Mouse (Mus musculus) CH12.LX (cell line): ENCODE measurements at regions not wholly inside any gene's neighbourhood (a gene's known extent, or its start where the extent isn't known, plus 50 kb on each side); places are given as distances from the start of the nearest gene placed in this dataset.

Source experiments
- DNase-seq: peaks from one replicate; pipeline ENCODE4 v3.0.0-alpha.2; 2013; ENCODE audit errors: extremely low read depth
- H3K27ac ChIP-seq: 2 replicates; pipeline ENCODE4 v1.5.1; 2012; ENCODE audit warnings: low read depth, mild to moderate bottlenecking, control low read depth, moderate library complexity; ENCODE audit not compliant: insufficient read depth
- H3K27me3 ChIP-seq: replicated peaks from 2 replicates; pipeline ENCODE3; 2012; ENCODE audit warnings: inconsistent platforms
- H3K36me3 ChIP-seq, 2 experiments: replicated peaks in 1 of 2; 2 replicates each; pipeline versions ENCODE3 to v1.6.1; 2012; ENCODE audit warnings: inconsistent platforms in 1 of 2, low read length in 1 of 2, mild to moderate bottlenecking in 1 of 2, mixed read lengths in 1 of 2, moderate library complexity in 1 of 2; ENCODE audit not compliant: control insufficient read depth in 1 of 2, insufficient read depth in 1 of 2
- H3K4me1 ChIP-seq, 2 experiments: 2 replicates each; pipeline ENCODE4 v1.6.1; 2012; ENCODE audit warnings: inconsistent platforms in 1 of 2, moderate library complexity in 1 of 2; ENCODE audit not compliant: insufficient read depth in 2 of 2, control insufficient read depth in 1 of 2
- H3K4me2 ChIP-seq: 2 replicates; pipeline ENCODE4 v1.6.1; 2012; ENCODE audit warnings: low read depth, mild to moderate bottlenecking, control low read depth; ENCODE audit not compliant: poor library complexity, insufficient read depth, severe bottlenecking
- H3K4me3 ChIP-seq, 3 experiments: fragments of 150-350 bp in 1 of 3; sonication (generic) in 1 of 3; replicated peaks in 1 of 3; 2 replicates each; pipeline versions ENCODE3 to v1.5.1; 2011 to 2012; ENCODE audit warnings: low read depth in 2 of 3, low read length in 2 of 3, mild to moderate bottlenecking in 2 of 3, moderate library complexity in 2 of 3, control low read depth in 1 of 3, improper control_type of control experiment in 1 of 3, inconsistent platforms in 1 of 3, mixed read lengths in 1 of 3; ENCODE audit not compliant: poor library complexity in 1 of 3
- H3K79me2 ChIP-seq: replicated peaks from 2 replicates; pipeline ENCODE4 v1.6.1; 2012; ENCODE audit warnings: mild to moderate bottlenecking, moderate library complexity; ENCODE audit not compliant: control insufficient read depth, poor library complexity, insufficient read depth, severe bottlenecking; ENCODE audit errors: extremely low read depth
- H3K9ac ChIP-seq: 2 replicates; pipeline ENCODE4 v1.6.1; 2012; ENCODE audit warnings: low read depth, mild to moderate bottlenecking, control low read depth, moderate library complexity; ENCODE audit not compliant: insufficient read depth
- H3K9me3 ChIP-seq: replicated peaks from 2 replicates; pipeline ENCODE3; 2012; ENCODE audit warnings: low read length, inconsistent platforms, mixed read lengths
- CHD1 ChIP-seq: IDR thresholded peaks from 2 replicates; pipeline ENCODE4 v1.6.1; 2012; ENCODE audit warnings: low read depth, low read length, improper control_type of control experiment, inconsistent platforms
- ELF1 ChIP-seq: IDR thresholded peaks from 2 replicates; pipeline ENCODE4 v1.6.1; 2014; ENCODE audit warnings: low read depth, mild to moderate bottlenecking, inconsistent platforms, low read length, improper control_type of control experiment
- ETS1 ChIP-seq: conservative IDR thresholded peaks from 2 replicates; pipeline ENCODE4 v1.6.1; 2012; ENCODE audit warnings: low read depth, mild to moderate bottlenecking, inconsistent platforms, low read length, improper control_type of control experiment, moderate library complexity
- IRF4 ChIP-seq: IDR thresholded peaks from 2 replicates; pipeline ENCODE4 v1.6.1; 2014; ENCODE audit warnings: low read depth, mild to moderate bottlenecking, inconsistent platforms, low read length, improper control_type of control experiment
- MAFK ChIP-seq: IDR thresholded peaks from 2 replicates; pipeline ENCODE4 v1.6.1; 2011; ENCODE audit warnings: low read length, improper control_type of control experiment; ENCODE audit not compliant: insufficient replicate concordance
- MAX ChIP-seq: IDR thresholded peaks from 2 replicates; pipeline ENCODE4 v1.6.1; 2011; ENCODE audit warnings: low read length, improper control_type of control experiment
- MXI1 ChIP-seq: IDR thresholded peaks from 2 replicates; pipeline ENCODE4 v1.6.1; 2011; ENCODE audit warnings: mild to moderate bottlenecking, low read depth, low read length, improper control_type of control experiment
- NRF1 ChIP-seq: IDR thresholded peaks from 2 replicates; pipeline ENCODE4 v1.6.1; 2014; ENCODE audit warnings: low read depth, mild to moderate bottlenecking, inconsistent platforms, low read length, improper control_type of control experiment, moderate library complexity
- PAX5 ChIP-seq: IDR thresholded peaks from 2 replicates; pipeline ENCODE4 v1.6.1; 2012; ENCODE audit warnings: low read length, inconsistent platforms, mixed read lengths
- POLR2A ChIP-seq: IDR thresholded peaks from 2 replicates; pipeline ENCODE4 v1.6.1; 2011; ENCODE audit warnings: low read depth, mild to moderate bottlenecking, improper control_type of control experiment, low read length
- POLR2AphosphoS2 ChIP-seq: IDR thresholded peaks from 2 replicates; pipeline ENCODE4 v1.6.1; 2011; ENCODE audit warnings: low read depth, low read length, improper control_type of control experiment
- SIN3A ChIP-seq: IDR thresholded peaks from 2 replicates; pipeline ENCODE4 v1.6.1; 2012; ENCODE audit warnings: low read length, improper control_type of control experiment, inconsistent platforms
- TBP ChIP-seq: conservative IDR thresholded peaks from 2 replicates; pipeline ENCODE4 v1.6.1; 2011; ENCODE audit warnings: low read depth, low read length, improper control_type of control experiment
- UBTF ChIP-seq: IDR thresholded peaks from 2 replicates; pipeline ENCODE4 v1.6.1; 2012; ENCODE audit warnings: low read depth, mild to moderate bottlenecking, inconsistent platforms, low read length, improper control_type of control experiment, moderate library complexity
- ZC3H11A ChIP-seq: IDR thresholded peaks from 2 replicates; pipeline ENCODE4 v1.6.1; 2012; ENCODE audit warnings: low read depth, mild to moderate bottlenecking, inconsistent platforms, low read length, improper control_type of control experiment
- ZMIZ1 ChIP-seq: IDR thresholded peaks from 2 replicates; pipeline ENCODE4 v1.6.1; 2012; ENCODE audit warnings: low read depth, mild to moderate bottlenecking, inconsistent platforms, low read length, improper control_type of control experiment
- ZNF384 ChIP-seq: IDR thresholded peaks from 2 replicates; pipeline ENCODE4 v1.6.1; 2012; ENCODE audit warnings: low read depth, low read length, improper control_type of control experiment, inconsistent platforms
- dilution Hi-C: fragments of 300-500 bp; cut with MboI; formaldehyde crosslinking; loops from 2 replicates; pipeline ENCODE4 v1.14.3; 2020; ENCODE audit warnings: low sequenced_read_pairs; ENCODE audit not compliant: extremely low pct_unique_long_range_greater_than_20kb, extremely low pct_ligation_motif_present
- in situ Hi-C: fragments of 300-500 bp; cut with MboI; formaldehyde crosslinking; loops from 3 replicates; pipeline ENCODE4 v1.14.3; 2019; ENCODE audit warnings: low sequenced_read_pairs, low pct_ligation_motif_present, low pct_unique_long_range_greater_than_20kb, mixed read lengths

DNA sequence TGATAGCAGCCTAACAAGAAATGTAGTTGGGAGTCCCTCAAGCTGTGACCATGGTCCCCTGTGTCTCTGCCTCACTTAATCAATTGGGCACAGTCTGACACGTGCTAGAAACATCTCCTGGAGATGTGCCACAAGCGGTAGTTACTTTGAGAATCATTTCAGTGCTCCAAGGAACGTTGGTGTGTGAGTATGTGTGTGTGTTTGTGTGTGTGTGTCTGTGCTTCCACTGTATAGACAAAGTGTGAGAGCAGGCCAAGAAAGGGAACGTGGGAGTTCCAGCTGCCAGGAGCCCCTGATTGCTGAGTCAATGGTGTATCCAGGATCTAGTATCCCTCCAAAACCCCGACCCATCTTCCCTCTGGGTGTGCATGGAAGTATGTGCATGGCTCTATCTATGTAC lies 149.0 kb upstream of the A530016L24Rik start:
- H3K9me3 ChIP-seq, result no peaks in the 10 kb centered on the region
- peaks cover 95% of the 10 kb centered on the region for H3K27me3 ChIP-seq
- no peak overlapping the region for H3K27ac ChIP-seq
- H3K79me2 ChIP-seq, result no peaks in the 10 kb centered on the region
- dilution Hi-C loops, result no loop called here
- no peak overlapping the region for H3K4me2 ChIP-seq
- in situ Hi-C loops, result no loop called here
- no peak for DNase-seq
- H3K4me1 ChIP-seq, result peaks cover 4 to 18% of the 10 kb centered on the region in 2 experiments
- H3K36me3 ChIP-seq, result no peaks in the 10 kb centered on the region
- no peak overlapping the region for H3K4me3 ChIP-seq
- TF ChIP-seq CHD1 (no peak), ZNF384 (no peak), MAX (no peak), TBP (no peak), SIN3A (no peak), ELF1 (no peak), MAFK (no peak), UBTF (no peak)
- H3K9ac ChIP-seq, result no peak overlapping the region

DNA sequence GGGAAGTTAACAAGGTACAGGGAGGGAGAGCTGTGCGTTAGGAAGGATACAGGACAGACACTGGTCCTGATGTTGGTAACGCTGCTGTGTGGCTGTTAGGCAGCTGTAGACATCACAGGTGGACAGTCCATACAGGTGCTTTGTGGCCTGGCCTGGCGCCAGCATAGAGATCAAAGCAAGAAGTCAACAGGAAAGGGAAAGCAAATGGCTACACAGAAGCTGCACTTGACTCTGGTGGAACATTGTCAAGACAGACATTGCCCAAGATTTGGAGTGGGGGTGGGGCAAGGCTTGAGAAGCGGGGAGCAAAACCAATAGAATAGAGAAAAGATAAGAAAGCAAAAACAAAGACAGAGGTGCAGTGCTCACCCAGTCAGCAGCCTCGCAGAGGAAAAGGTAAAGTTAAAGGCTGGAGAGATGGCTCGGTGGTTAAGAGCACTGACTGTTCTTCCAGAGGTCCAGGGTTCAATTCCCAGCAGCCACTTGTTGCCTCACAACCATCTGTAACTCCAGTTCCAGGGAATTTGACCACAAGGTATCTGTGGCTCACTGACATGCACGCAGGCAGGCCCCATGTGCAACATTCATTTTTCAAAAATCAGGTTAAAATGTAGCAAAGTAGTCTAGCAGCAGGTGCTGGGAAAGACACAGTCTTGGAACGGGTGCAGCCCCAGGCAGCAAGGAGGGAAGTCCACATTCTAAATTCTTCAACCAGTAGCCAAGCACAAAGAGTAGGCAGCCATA lies 147.3 kb upstream of the A530016L24Rik start:
- DNase-seq, result no peak
- Histone ChIP-seq H3K9me3 (no peaks in the 10 kb centered on the region), H3K4me1 (peaks cover 0 to 5% of the 10 kb centered on the region in 2 experiments; a peak in 1 of 4 replicates), H3K4me3 (no peak overlapping the region), H3K36me3 (no peaks in the 10 kb centered on the region), H3K27me3 (peaks cover 90% of the 10 kb centered on the region), H3K4me2 (no peak overlapping the region), H3K9ac (no peak overlapping the region), H3K79me2 (no peaks in the 10 kb centered on the region), H3K27ac (no peak overlapping the region)
- dilution Hi-C loops (no loop called here), in situ Hi-C loops (no loop called here)
- no peak for TF ChIP-seq MAX
- no peak for TF ChIP-seq MXI1
- TF ChIP-seq POLR2AphosphoS2, result no peak
- no peak for TF ChIP-seq PAX5
- no peak for TF ChIP-seq ZC3H11A
- no peak for TF ChIP-seq NRF1
- no peak for TF ChIP-seq ELF1
- TF ChIP-seq ZMIZ1, result no peak
- TF ChIP-seq CHD1, result no peak
- no peak for TF ChIP-seq IRF4
- TF ChIP-seq POLR2A, result no peak
- TF ChIP-seq ETS1, result no peak
